Mouse (Mus musculus) embryo, embryonic 11 days (tissue): Measurements from ENCODE around the gene Kcnj13.

ENCODE experiments used
- DNase-seq: peaks from one replicate; pipeline ENCODE4 v3.0.0-alpha.2; 2015

Kcnj13 gene

DNA sequence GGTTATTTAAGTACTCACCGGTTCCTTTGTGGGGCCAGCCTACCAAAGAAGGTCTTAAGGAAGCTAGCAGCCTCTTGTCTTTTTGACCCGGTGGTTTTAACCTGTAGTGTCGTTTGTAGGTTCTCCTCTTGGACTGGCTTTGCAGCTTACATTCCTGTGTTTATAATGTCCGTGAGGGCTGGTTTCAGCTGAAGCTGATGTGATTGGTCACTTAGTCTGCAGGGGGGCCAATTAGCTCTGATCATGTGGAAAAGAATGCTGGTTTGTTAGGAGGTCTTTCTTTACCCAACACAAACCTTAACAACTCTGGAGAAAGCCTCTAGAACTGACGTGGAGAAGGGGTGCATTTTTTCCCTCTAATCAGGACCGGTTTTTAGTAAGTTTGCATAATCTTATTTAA lies at the start of gene Kcnj13:
Gene Kcnj13, minus strand, starts transcription at position 136 of the 400 bp plus-strand sequence.
- DNase-seq = peak; percentile 27

DNA sequence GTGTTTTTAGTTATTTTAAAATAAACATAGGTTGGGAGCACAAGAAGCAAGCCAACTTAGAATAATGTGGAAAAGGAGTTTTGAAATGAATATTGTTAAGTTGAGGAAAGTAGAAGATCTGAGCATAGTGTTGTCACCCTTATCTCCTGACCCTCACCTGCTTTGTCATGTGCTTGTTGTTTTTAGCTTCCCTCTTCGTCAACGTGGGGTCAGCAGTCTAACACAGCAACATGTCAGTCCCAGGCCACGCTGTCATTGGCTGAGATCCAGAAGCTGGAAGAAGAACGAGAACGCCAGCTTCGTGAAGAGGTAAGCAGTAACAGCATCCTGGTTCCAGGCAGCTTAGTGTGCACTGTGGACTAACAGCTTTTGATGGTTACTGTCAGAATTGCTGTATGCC lies 42.1 kb upstream of the Kcnj13 start:
- DNase-seq = no peak

- no peak for DNase-seq
Measured at GRCm38 (mm10) chr1:87435125-87435524, 40.6 kb upstream of the Kcnj13 start.

GRCm38 (mm10) chr1:87418733-87419132 lies 24.2 kb upstream of the Kcnj13 start:
- DNase-seq = peak; percentile 58

DNA sequence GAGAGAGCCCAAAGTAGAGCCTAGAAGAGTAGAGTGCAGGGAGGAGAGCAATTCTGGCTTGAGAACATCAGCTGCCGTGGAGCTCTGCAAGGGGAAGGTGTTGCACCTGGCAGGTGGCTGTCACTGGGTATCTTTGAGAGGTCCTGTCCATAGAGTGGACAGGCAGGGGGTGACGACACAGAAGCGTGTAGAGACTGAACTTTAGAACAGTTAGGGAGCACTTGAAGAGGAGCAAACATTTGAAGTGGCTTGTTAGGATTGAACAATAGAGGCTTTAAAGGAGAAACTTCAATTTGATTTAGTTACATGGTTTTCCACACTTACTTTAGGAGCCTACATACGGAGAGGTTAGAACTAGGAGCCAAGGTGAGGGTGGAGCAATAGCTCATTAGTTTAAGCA lies 14.9 kb upstream of the Kcnj13 start:
- no peak for DNase-seq

GRCm38 (mm10) chr1:87406012-87406411 lies 11.5 kb upstream of the Kcnj13 start:
- DNase-seq = no peak

GRCm38 (mm10) chr1:87404710-87405109 lies 10.2 kb upstream of the Kcnj13 start:
- no peak for DNase-seq

DNA sequence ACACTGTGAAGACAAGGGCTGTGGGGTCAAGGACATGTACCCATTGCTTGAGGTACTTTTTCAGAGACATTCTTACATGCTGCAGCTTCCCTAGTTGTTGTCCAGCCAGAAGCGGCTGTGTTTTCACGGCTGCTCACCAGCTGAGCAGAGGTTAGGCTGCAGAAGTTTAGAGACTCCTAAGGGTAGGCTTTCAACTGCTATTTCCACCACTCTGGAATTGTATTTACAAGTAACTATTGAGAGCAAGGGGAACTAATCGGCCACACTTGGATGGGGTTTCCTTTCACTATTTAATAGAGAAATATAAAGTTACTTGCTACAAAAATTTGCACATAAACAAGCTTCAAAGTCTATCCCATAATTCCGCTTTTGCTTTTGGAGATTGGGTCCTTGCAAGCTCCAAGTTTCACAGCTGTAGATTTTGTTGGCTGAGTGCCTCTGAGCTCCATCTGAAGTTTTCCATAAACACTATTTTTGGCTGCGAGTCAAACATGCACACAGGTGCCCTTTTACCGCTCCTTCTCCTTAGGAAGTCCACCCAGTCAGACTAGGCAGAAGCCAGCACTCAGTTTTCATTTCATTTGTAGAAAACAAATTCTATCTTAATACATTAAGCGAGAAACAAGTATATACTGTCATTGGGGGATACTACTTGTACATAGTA lies 2.5 kb upstream of the Kcnj13 start:
- no peak for DNase-seq

GRCm38 (mm10) chr1:87393444-87394195 lies 909 bp downstream of the Kcnj13 start:
- DNase-seq = no peak

DNA sequence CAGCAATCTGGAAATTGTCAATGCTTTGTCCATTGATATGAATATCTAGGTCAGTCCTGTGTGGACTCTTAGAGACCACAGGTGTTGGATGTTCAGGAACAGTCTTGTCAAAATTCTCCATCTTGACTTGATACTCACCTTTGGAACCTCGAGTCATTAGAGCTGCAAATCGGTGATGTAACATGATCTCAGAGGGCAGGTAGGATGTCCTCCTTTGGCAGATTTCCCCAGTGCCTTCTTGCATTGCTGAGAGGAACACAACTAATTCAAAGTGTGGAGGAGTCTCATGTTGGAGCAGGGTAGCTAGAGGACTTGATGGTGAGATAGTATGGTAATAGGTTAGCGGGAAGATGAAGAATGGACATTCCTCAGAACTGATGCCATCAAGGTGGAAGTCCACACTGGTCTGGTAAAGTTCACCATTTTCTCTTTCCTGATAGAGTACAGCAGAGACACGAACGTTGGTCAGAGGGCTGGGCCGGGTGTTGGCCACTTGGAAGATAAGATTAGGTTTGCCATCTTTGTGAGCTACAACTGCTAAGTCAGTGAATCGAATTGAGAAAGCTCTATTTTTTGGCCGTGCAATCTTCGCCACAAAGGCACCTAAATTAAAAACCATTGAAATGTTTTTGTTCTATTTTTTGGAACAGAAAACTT lies 8.0 kb downstream of the Kcnj13 start:
- no peak for DNase-seq

DNA sequence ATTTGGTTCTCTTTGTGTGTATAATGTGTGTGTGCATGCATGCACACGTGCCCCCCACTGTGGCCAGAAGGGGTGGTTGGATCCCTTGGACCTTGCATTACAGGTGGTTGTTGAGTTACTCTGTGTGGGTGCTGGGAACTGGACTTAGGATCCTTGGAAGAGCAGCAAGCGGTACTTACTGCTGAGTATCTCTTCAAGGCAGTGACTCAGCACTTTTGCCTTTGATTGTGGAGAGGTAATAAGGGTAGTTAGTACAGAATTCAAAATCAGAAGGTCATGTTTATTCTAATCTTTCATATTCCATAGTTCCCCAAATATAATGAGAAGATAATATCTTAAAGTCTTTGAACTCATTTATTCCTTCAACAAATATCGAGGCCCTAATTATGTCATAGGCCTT lies 13.4 kb downstream of the Kcnj13 start:
- no peak for DNase-seq

DNA sequence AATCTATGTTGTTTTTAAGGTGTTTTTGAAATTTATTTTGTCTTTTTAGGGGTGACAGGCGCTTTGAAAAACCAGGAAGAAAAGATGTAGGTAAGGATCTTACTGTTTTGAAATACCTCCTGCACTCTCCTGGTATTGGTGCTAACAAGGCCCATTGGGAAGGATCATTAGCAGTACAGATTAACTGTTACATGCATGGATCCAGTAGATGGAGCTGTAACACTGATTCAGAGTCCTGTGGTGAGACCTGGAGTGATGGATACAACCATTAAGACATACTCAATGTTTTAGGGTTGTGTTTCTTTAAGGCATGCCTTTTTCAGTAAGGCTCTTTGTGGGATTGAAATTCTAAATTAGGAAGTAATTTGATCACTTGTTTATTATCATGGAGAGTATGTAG lies 14.6 kb downstream of the Kcnj13 start:
- peak; percentile 27 for DNase-seq

- DNase-seq = no peak
Measured at GRCm38 (mm10) chr1:87378024-87378560, 16.4 kb downstream of the Kcnj13 start.

GRCm38 (mm10) chr1:87360276-87360675 lies 34.3 kb downstream of the Kcnj13 start:
- no peak for DNase-seq

DNA sequence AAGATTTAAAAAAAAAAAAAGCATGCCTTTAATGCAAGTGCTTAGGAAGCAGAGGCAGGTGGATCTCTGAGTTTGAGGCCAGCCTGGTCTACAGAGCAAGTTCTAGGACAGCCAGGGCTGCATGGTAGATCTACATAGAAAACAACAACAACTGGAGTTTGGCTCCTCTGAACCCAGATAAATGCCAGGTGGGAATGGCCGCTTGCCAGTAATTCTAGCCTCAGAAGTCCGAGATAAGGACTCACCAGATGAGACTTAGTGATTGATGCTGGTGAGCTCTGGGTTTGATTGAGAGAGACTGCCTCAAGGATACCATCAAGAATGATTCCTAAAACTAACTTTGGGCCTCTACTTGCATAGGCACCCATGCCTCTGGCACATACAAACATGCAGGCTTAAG lies 44.0 kb downstream of the Kcnj13 start:
- no peak for DNase-seq
